Mouse (Mus musculus): ENCODE data around the gene Shisa3. TPM values are rescaled to one million over a fixed set of nuclear protein-coding genes. Genes with fewer than 3 reads are reported as not detected.

Shisa3 gene
- total and polyA plus RNA-seq, 3 experiments: 0.06 TPM; not detected in 2

- Histone ChIP-seq H3K27me3 (ENCODE audit: control insufficient read depth in 1 of 2, insufficient read depth in 2 of 2, low read length in 2 of 2) (no peaks in the 10 kb centered on the region), H3K36me3 (ENCODE audit: control insufficient read depth in 1 of 2, insufficient read depth in 2 of 2, low read length in 2 of 2) (peaks cover 0 to 5% of the 10 kb centered on the region in 2 experiments; a peak in 2 of 4 replicates), H3K79me2 (ENCODE audit: control insufficient read depth, insufficient read depth, low read length, poor library complexity) (no peaks in the 10 kb centered on the region), H3K9ac (ENCODE audit: control insufficient read depth, low read depth, low read length, poor library complexity, severe bottlenecking) (no peak overlapping the region), H3K4me3 (ENCODE audit: control insufficient read depth in 1 of 2, insufficient read depth in 1 of 2, low read depth in 2 of 2, low read length in 2 of 2) (no peak overlapping the region), H3K9me3 (replicated peaks; ENCODE audit: insufficient read depth, low read length) (no peaks in the 10 kb centered on the region), H3K27ac (ENCODE audit: control insufficient read depth, low read depth, low read length) (no peak overlapping the region), H3K4me1 (ENCODE audit: control insufficient read depth in 1 of 2, insufficient read depth in 2 of 2, low read length in 2 of 2) (no peaks in the 10 kb centered on the region)
- DNase-seq (ENCODE audit: low read depth, low spot score): no peak
- TF ChIP-seq UBTF (IDR thresholded peaks at IDR 0.05; ENCODE audit: borderline replicate concordance, insufficient read depth, low read depth, low read length): no peak
- TF ChIP-seq CHD2 (IDR thresholded peaks at IDR 0.05; ENCODE audit: low read length): no peak
- TF ChIP-seq SMC3 (IDR thresholded peaks at IDR 0.05; ENCODE audit: low read depth, low read length): no peak
- TF ChIP-seq EP300 (IDR thresholded peaks at IDR 0.05; ENCODE audit: low read depth in 1 of 2, low read length in 2 of 2): no peak
- TF ChIP-seq TAL1 (IDR thresholded peaks at IDR 0.05; ENCODE audit: low read length): no peak
- TF ChIP-seq TCF12 (IDR thresholded peaks at IDR 0.05; ENCODE audit: low read depth, low read length): no peak
- no peak for TF ChIP-seq MAX (IDR thresholded peaks at IDR 0.05; ENCODE audit: low read length)
- TF ChIP-seq POLR2AphosphoS2 (IDR thresholded peaks at IDR 0.05; ENCODE audit: low read length): no peak
- no peak for TF ChIP-seq KAT2A (conservative IDR thresholded peaks at IDR 0.05; ENCODE audit: low read depth, low read length)
- no peak for TF ChIP-seq ZNF384 (IDR thresholded peaks at IDR 0.05; ENCODE audit: low read depth, low read length)
- no peak for TF ChIP-seq ZMIZ1 (IDR thresholded peaks at IDR 0.05; ENCODE audit: low read depth, low read length)
- TF ChIP-seq GATA1 (IDR thresholded peaks at IDR 0.05; ENCODE audit: low read depth, low read length): no peak
- no peak for TF ChIP-seq ZC3H11A (IDR thresholded peaks at IDR 0.05; ENCODE audit: low read depth, low read length)
- no peak for TF ChIP-seq MEF2A (IDR thresholded peaks at IDR 0.05; ENCODE audit: extremely low read depth, insufficient replicate concordance, low read depth, low read length, poor library complexity, severe bottlenecking)
- no peak for TF ChIP-seq JUND (IDR thresholded peaks at IDR 0.05; ENCODE audit: low read depth, low read length)
- no peak for TF ChIP-seq RCOR1 (IDR thresholded peaks at IDR 0.05; ENCODE audit: low read depth, low read length)
- no peak for TF ChIP-seq POLR2A (IDR thresholded peaks at IDR 0.05; ENCODE audit: control insufficient read depth in 1 of 2, insufficient read depth in 1 of 2, low read depth in 1 of 2, low read length in 2 of 2, poor library complexity in 1 of 2)
These were observed 49.2 kb downstream of the Shisa3 start for GRCm38 (mm10) chr5:67656821-67657259.

GRCm38 (mm10) chr5:67659864-67660263 is 52.2 kb downstream of the Shisa3 start:
- peaks cover 0 to 3% of the 10 kb centered on the region in 2 experiments; a peak in 2 of 4 replicates for H3K36me3 ChIP-seq (ENCODE audit: control insufficient read depth in 1 of 2, insufficient read depth in 2 of 2, low read length in 2 of 2)

More at GRCm38 (mm10) chr5:67659864-67660263, 52.2 kb downstream of the Shisa3 start:
- Histone ChIP-seq H3K79me2 (ENCODE audit: control insufficient read depth, insufficient read depth, low read length, poor library complexity) (no peaks in the 10 kb centered on the region), H3K27ac (ENCODE audit: control insufficient read depth, low read depth, low read length) (no peak overlapping the region), H3K4me3 (ENCODE audit: control insufficient read depth in 1 of 2, insufficient read depth in 1 of 2, low read depth in 2 of 2, low read length in 2 of 2) (no peak overlapping the region), H3K9me3 (replicated peaks; ENCODE audit: insufficient read depth, low read length) (no peaks in the 10 kb centered on the region), H3K4me1 (ENCODE audit: control insufficient read depth in 1 of 2, insufficient read depth in 2 of 2, low read length in 2 of 2) (no peaks in the 10 kb centered on the region), H3K27me3 (ENCODE audit: control insufficient read depth in 1 of 2, insufficient read depth in 2 of 2, low read length in 2 of 2) (no peaks in the 10 kb centered on the region), H3K9ac (ENCODE audit: control insufficient read depth, low read depth, low read length, poor library complexity, severe bottlenecking) (no peak overlapping the region)
- TF ChIP-seq TBP (IDR thresholded peaks at IDR 0.05; ENCODE audit: low read depth, low read length) (no peak), EP300 (IDR thresholded peaks at IDR 0.05; ENCODE audit: low read depth in 1 of 2, low read length in 2 of 2) (no peak), MYC (IDR thresholded peaks at IDR 0.05; ENCODE audit: low read depth, low read length) (no peak), POLR2AphosphoS5 (IDR thresholded peaks at IDR 0.05; ENCODE audit: borderline replicate concordance, low read depth, low read length) (no peak), UBTF (IDR thresholded peaks at IDR 0.05; ENCODE audit: borderline replicate concordance, insufficient read depth, low read depth, low read length) (no peak)
- no peak for DNase-seq (ENCODE audit: low read depth, low spot score)
